Mouse (Mus musculus) C2C12 (cell line): ENCODE measurements around the gene Hist1h1c.
"Not testable (repeated sequence)": the region's sequence is repeated elsewhere in the genome, so short reads cannot be mapped to it uniquely, and the experiment has no call there.

Experiments used
- CTCF ChIP-seq: IDR thresholded peaks from one replicate; pipeline ENCODE4 v1.5.1; 2011; ENCODE audit not compliant: control insufficient read depth, insufficient read depth, insufficient read length
- FOSL1 ChIP-seq: IDR thresholded peaks from one replicate; pipeline ENCODE4 v1.8.0; 2011; ENCODE audit warnings: mild to moderate bottlenecking, low read length; ENCODE audit not compliant: poor library complexity, insufficient read depth, severe bottlenecking
- MYOD1 ChIP-seq: IDR thresholded peaks from one replicate; pipeline ENCODE4 v1.6.1; 2011; ENCODE audit warnings: low read depth; ENCODE audit not compliant: control insufficient read depth, insufficient read length
- USF1 ChIP-seq: IDR thresholded peaks from one replicate; pipeline ENCODE4 v1.6.1; 2011; ENCODE audit warnings: low read depth, mild to moderate bottlenecking, control low read depth, moderate library complexity

GRCm38 (mm10) chr13:23761871-23762821 lies 23.5 kb downstream of the Hist1h1c start, which contains the start of gene Hist1h3a:
- not testable (repeated sequence) for TF ChIP-seq CTCF, USF1, MYOD1, FOSL1
